Mouse (Mus musculus) lung, embryonic 14.5 days (tissue): Measurements from ENCODE around the gene Clk2. TPM values are rescaled to one million over a fixed set of nuclear protein-coding genes. Genes with fewer than 3 reads are reported as not detected.

Source experiments
- ATAC-seq: fragments of 200-750 bp; cut with Nextera tagmentation; 2 replicates; pipeline ENCODE4 v1.8.0; 2017; ENCODE audit warnings: mild to moderate bottlenecking, moderate TSS enrichment, moderate library complexity; ENCODE audit not compliant: insufficient read depth
- DNase-seq: peaks from one replicate; pipeline ENCODE4 v3.0.0-alpha.2; 2015
- H3K27ac ChIP-seq: fragments of 300-500 bp; sonication (generic); 2 replicates; pipeline ENCODE4 v1.5.1; 2014; ENCODE audit warnings: low read depth, mild to moderate bottlenecking, moderate library complexity
- H3K27me3 ChIP-seq: fragments of 300-500 bp; sonication (generic); 2 replicates; pipeline ENCODE4 v1.6.1; 2014; ENCODE audit warnings: low read length, control low read depth; ENCODE audit not compliant: insufficient read depth
- H3K36me3 ChIP-seq: fragments of 300-500 bp; sonication (generic); 2 replicates; pipeline ENCODE4 v1.6.1; 2014; ENCODE audit warnings: control low read depth; ENCODE audit not compliant: insufficient read depth
- H3K4me1 ChIP-seq: fragments of 300-500 bp; sonication (generic); 2 replicates; pipeline ENCODE4 v1.6.1; 2014; ENCODE audit warnings: antibody characterized with exemption, control low read depth; ENCODE audit not compliant: insufficient read depth
- H3K4me2 ChIP-seq: fragments of 300-500 bp; sonication (generic); 2 replicates; pipeline ENCODE4 v1.6.1; 2014; ENCODE audit warnings: mild to moderate bottlenecking
- H3K4me3 ChIP-seq: fragments of 300-500 bp; sonication (generic); 2 replicates; pipeline ENCODE4 v1.5.1; 2014; ENCODE audit warnings: low read depth, low read length
- H3K9ac ChIP-seq: fragments of 300-500 bp; sonication (generic); 2 replicates; pipeline ENCODE4 v1.6.1; 2014
- H3K9me3 ChIP-seq: fragments of 300-500 bp; sonication (generic); 2 replicates; pipeline ENCODE4 v1.6.1; 2016; ENCODE audit warnings: low read depth, low read length, control low read depth
- CTCF ChIP-seq: IDR thresholded peaks from 2 replicates; pipeline ENCODE4 v1.5.1; 2016; ENCODE audit warnings: antibody characterized with exemption, low read depth
- WGBS: fragments of 180-500 bp; shearing (Covaris S2); extraction: QIAGEN DNeasy Blood & Tissue Kit; methylation state at CpG from one replicate; pipeline ENCODE4 v1.1.7; 2014; 5-methylcytosine and 5-hydroxymethylcytosine counted together
- polyA plus RNA-seq: library from polyadenylated mRNA; unstranded; fragments of >200 nt; fragmentation: Nextera tagmentation; extraction: Ambion mirVana; gene quantifications from 2 replicates; pipeline ENCODE4 v1.2.1, GENCODE M21; 2014

Clk2 gene
- polyA plus RNA-seq, 1 experiment from 2014 or later: 26.1 TPM

- H3K9ac ChIP-seq: no peak overlapping the region
- TF ChIP-seq CTCF: no peak
- no peaks in the 10 kb centered on the region for H3K27me3 ChIP-seq
- 77% methylated on average over 8 of the region's 8 CpGs for WGBS
- no peaks in the 10 kb centered on the region for H3K9me3 ChIP-seq
- H3K27ac ChIP-seq: no peak overlapping the region
- no peak for ATAC-seq
- no peak overlapping the region for H3K4me3 ChIP-seq
- H3K4me2 ChIP-seq: no peak overlapping the region
- no peak for DNase-seq
- H3K36me3 ChIP-seq: peaks cover 15% of the 10 kb centered on the region
- H3K4me1 ChIP-seq: no peaks in the 10 kb centered on the region
Measured at GRCm38 (mm10) chr3:89190436-89190835, 25.8 kb downstream of the Clk2 start.

- Histone ChIP-seq H3K9me3 (no peaks in the 10 kb centered on the region), H3K9ac (no peak overlapping the region), H3K27ac (no peak overlapping the region), H3K4me3 (no peak overlapping the region), H3K36me3 (peaks cover 7% of the 10 kb centered on the region), H3K4me2 (no peak overlapping the region), H3K4me1 (no peaks in the 10 kb centered on the region), H3K27me3 (no peaks in the 10 kb centered on the region)
- 0 out of 2 replicates have a peak, but pooled peaks have one; percentile 8 for TF ChIP-seq CTCF
- WGBS: 70% methylated on average over 1 of the region's 1 CpGs
- ATAC-seq: no peak
- no peak for DNase-seq
Measured at GRCm38 (mm10) chr3:89193351-89193750, 28.8 kb downstream of the Clk2 start.

GRCm38 (mm10) chr3:89193853-89194252 lies 29.3 kb downstream of the Clk2 start:
- peak; percentile 41 for DNase-seq
- Histone ChIP-seq H3K4me1 (no peaks in the 10 kb centered on the region), H3K4me3 (no peak overlapping the region), H3K36me3 (peaks cover 2% of the 10 kb centered on the region; the same call in 1 of the 2 replicates), H3K27ac (no peak overlapping the region), H3K9ac (no peak overlapping the region), H3K9me3 (no peaks in the 10 kb centered on the region), H3K27me3 (no peaks in the 10 kb centered on the region), H3K4me2 (no peak overlapping the region)
- ATAC-seq: no peak
- peak; percentile 35 for TF ChIP-seq CTCF
- WGBS: 87% methylated on average over 2 of the region's 2 CpGs

GRCm38 (mm10) chr3:89195979-89196877 lies 31.6 kb downstream of the Clk2 start:
- no peaks in the 10 kb centered on the region for H3K4me1 ChIP-seq

GRCm38 (mm10) chr3:89199839-89200238 lies 35.2 kb downstream of the Clk2 start:
- Histone ChIP-seq H3K36me3 (no peaks in the 10 kb centered on the region), H3K4me3 (no peak overlapping the region), H3K4me1 (peaks cover 5% of the 10 kb centered on the region; the same call in 1 of the 2 replicates), H3K27me3 (no peaks in the 10 kb centered on the region), H3K4me2 (no peak overlapping the region), H3K27ac (no peak overlapping the region), H3K9me3 (no peaks in the 10 kb centered on the region), H3K9ac (no peak overlapping the region)
- TF ChIP-seq CTCF: no peak
- 75% methylated on average over 3 of the region's 3 CpGs for WGBS
- DNase-seq (no peak), ATAC-seq (no peak)

More at GRCm38 (mm10) chr3:89195979-89196877, 31.6 kb downstream of the Clk2 start:
- peak; percentile 63 for TF ChIP-seq CTCF
- Histone ChIP-seq H3K9me3 (no peaks in the 10 kb centered on the region), H3K27ac (peak overlapping the region; percentile 80), H3K9ac (peak overlapping the region; percentile 63), H3K4me2 (peak overlapping the region; percentile 69), H3K4me3 (peak overlapping the region; percentile 39), H3K36me3 (no peaks in the 10 kb centered on the region), H3K27me3 (no peaks in the 10 kb centered on the region)
- ATAC-seq: peak; percentile 97
- 8% methylated on average over 33 of the region's 33 CpGs for WGBS
- DNase-seq: peak; percentile 95

- Histone ChIP-seq H3K9ac (peak within 1 kb of the TSS; percentile 59), H3K4me1 (peaks cover 5% of the 10 kb centered on the region; the same call in 1 of the 2 replicates), H3K36me3 (peaks cover 23% of the 10 kb centered on the region), H3K27ac (0 out of 2 replicates have a peak within 1 kb of the TSS, but pooled peaks have one; percentile 16), H3K4me2 (peak within 1 kb of the TSS; percentile 78), H3K9me3 (no peaks in the 10 kb centered on the region), H3K27me3 (no peaks in the 10 kb centered on the region), H3K4me3 (peak within 1 kb of the TSS; percentile 55)
- no peak for TF ChIP-seq CTCF
- peak; percentile 90 for ATAC-seq
- peak; percentile 97 for DNase-seq
- 23% methylated on average over 13 of the region's 13 CpGs for WGBS
Measured at GRCm38 (mm10) chr3:89202253-89203141, 37.9 kb downstream of the Clk2 start, which contains the start of gene Gba. TSS of gene Gba (plus strand) at chr3:89202928.
